Mouse (Mus musculus): Measurements from ENCODE around the gene Haus5. TPM values are rescaled to one million over a fixed set of nuclear protein-coding genes. Genes with fewer than 3 reads are reported as not detected.

The Haus5 gene
- polyA plus RNA-seq (2011; ENCODE audit: insufficient read depth, insufficient read length, low read depth, missing spikeins), result 16.9 and 17.8 TPM in 2 replicates

DNA sequence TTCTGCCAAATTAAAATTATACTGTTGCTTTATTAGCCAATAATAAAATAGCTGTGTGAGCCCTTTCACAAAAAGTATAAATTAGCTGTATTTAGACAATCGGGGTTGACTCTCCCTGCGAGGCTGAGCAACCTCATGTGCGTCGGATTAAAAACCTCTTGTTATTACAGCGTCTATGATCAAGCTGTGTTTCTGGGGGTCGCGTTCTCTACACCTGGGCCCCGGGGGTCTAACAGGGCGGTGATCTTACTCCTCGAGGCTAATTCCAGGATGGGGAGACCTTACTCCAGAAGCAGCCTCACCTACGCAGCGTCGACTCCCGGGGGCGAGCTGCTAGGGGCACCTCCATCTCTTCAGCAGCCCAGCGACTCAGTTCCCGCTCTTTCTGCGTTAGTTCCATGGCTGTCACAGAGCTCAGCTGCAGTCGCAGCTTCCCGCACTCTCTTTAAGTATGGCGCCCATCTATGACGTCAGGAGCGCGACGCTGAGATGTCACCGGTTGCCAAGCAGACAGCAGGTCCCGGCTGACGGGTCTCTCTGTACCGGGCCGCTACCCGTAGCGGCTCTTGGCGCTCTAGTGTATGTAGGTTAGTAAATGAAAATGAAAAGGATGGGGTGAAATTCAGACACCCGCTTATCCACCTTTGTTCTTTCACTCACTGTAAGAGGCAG lies at the start of gene Haus5:
Haus5 (minus strand) TSS at position 466 of the 672 bp plus-strand sequence.
- Histone ChIP-seq H3K36me3 (ENCODE audit: control insufficient read depth, insufficient read depth, low read length, poor library complexity, severe bottlenecking) (no peaks in the 10 kb centered on the region; the same call in 1 of the 2 replicates), H3K9ac (ENCODE audit: low read depth, poor library complexity, severe bottlenecking) (peak within 1 kb of the TSS; percentile 24), H3K9me3 (replicated peaks; ENCODE audit: control insufficient read depth, insufficient read depth, low read length, poor library complexity, severe bottlenecking) (no peaks in the 10 kb centered on the region), H3K27ac (ENCODE audit: insufficient read depth, low read length) (no peak within 1 kb of the TSS), H3K4me1 (ENCODE audit: control insufficient read depth, insufficient read depth, low read length) (no peaks in the 10 kb centered on the region), H3K4me3 (ENCODE audit: low read depth, low read length) (peak within 1 kb of the TSS; percentile 70), H3K27me3 (ENCODE audit: control insufficient read depth, insufficient read depth, low read length, poor library complexity, severe bottlenecking) (no peaks in the 10 kb centered on the region)
- TF ChIP-seq POLR2A (IDR thresholded peaks at IDR 0.05; ENCODE audit: insufficient read depth, low read length) (no peak), EP300 (IDR thresholded peaks at IDR 0.05; ENCODE audit: insufficient read depth, low read depth, low read length) (no peak), CTCF (IDR thresholded peaks at IDR 0.05; ENCODE audit: low read depth, low read length) (no peak)

DNA sequence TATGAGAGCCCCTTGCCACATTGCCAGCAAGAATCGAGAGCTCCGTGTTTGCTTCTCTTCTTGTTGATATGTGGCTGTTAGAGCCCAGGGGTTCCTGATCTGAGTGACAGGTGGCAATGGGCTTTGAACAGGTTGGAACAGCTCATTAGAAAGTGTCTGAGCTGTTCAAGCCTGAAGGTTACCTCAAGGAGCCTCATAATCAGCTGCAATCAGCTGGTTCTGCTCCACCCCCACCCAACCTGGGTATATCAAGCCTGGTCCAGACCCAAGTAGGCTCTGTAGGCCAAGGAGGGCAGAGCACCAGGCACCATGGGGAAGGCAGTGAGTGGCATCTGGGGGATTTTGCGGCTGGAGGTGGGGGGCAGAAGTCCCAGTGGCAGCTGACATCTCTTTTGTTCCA lies 47.1 kb upstream of the Haus5 start, which contains the start of gene Atp4a:
Atp4a (plus strand) TSS at position 268 of the 400 bp plus-strand sequence.
- TF ChIP-seq EP300 (IDR thresholded peaks at IDR 0.05; ENCODE audit: insufficient read depth, low read depth, low read length), result no peak
- TF ChIP-seq CTCF (IDR thresholded peaks at IDR 0.05; ENCODE audit: low read depth, low read length), result no peak
- no peaks in the 10 kb centered on the region; the same call in 1 of the 2 replicates for H3K27me3 ChIP-seq (ENCODE audit: control insufficient read depth, insufficient read depth, low read length, poor library complexity, severe bottlenecking)

DNA sequence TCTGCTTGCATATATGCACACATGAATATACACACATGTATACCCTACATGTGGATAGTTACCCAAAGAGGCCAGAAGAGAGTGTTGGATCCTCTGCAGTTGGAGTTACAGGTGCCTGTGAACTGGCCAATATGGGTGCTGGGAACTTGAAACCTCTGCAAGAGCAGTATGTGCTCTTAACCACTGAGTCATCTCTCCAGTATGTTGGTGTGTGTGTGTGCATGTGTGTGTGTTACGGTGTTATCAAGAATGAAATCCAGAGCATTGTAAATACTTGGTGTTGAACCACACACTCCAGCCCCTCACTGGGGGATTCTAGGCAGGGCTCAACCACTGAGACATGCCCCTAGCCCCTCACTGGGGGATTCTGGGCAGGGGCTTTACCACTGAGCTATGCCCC lies 42.6 kb upstream of the Haus5 start:
- H3K36me3 ChIP-seq (ENCODE audit: control insufficient read depth, insufficient read depth, low read length, poor library complexity, severe bottlenecking), result no peaks in the 10 kb centered on the region
- H3K9ac ChIP-seq (ENCODE audit: low read depth, poor library complexity, severe bottlenecking), result no peak overlapping the region
- TF ChIP-seq EP300 (IDR thresholded peaks at IDR 0.05; ENCODE audit: insufficient read depth, low read depth, low read length), result no peak
- no peak overlapping the region for H3K4me3 ChIP-seq (ENCODE audit: low read depth, low read length)
- H3K27me3 ChIP-seq (ENCODE audit: control insufficient read depth, insufficient read depth, low read length, poor library complexity, severe bottlenecking), result no peaks in the 10 kb centered on the region
- H3K9me3 ChIP-seq (replicated peaks; ENCODE audit: control insufficient read depth, insufficient read depth, low read length, poor library complexity, severe bottlenecking), result no peaks in the 10 kb centered on the region
- no peak overlapping the region for H3K27ac ChIP-seq (ENCODE audit: insufficient read depth, low read length)
- no peaks in the 10 kb centered on the region for H3K4me1 ChIP-seq (ENCODE audit: control insufficient read depth, insufficient read depth, low read length)

More for the DNA sequence above, 47.1 kb upstream of the Haus5 start, which contains the start of gene Atp4a:
- Histone ChIP-seq H3K9me3 (replicated peaks; ENCODE audit: control insufficient read depth, insufficient read depth, low read length, poor library complexity, severe bottlenecking) (no peaks in the 10 kb centered on the region), H3K4me3 (ENCODE audit: low read depth, low read length) (no peak within 1 kb of the TSS), H3K9ac (ENCODE audit: low read depth, poor library complexity, severe bottlenecking) (no peak within 1 kb of the TSS), H3K4me1 (ENCODE audit: control insufficient read depth, insufficient read depth, low read length) (no peaks in the 10 kb centered on the region), H3K36me3 (ENCODE audit: control insufficient read depth, insufficient read depth, low read length, poor library complexity, severe bottlenecking) (no peaks in the 10 kb centered on the region), H3K27ac (ENCODE audit: insufficient read depth, low read length) (no peak within 1 kb of the TSS)

DNA sequence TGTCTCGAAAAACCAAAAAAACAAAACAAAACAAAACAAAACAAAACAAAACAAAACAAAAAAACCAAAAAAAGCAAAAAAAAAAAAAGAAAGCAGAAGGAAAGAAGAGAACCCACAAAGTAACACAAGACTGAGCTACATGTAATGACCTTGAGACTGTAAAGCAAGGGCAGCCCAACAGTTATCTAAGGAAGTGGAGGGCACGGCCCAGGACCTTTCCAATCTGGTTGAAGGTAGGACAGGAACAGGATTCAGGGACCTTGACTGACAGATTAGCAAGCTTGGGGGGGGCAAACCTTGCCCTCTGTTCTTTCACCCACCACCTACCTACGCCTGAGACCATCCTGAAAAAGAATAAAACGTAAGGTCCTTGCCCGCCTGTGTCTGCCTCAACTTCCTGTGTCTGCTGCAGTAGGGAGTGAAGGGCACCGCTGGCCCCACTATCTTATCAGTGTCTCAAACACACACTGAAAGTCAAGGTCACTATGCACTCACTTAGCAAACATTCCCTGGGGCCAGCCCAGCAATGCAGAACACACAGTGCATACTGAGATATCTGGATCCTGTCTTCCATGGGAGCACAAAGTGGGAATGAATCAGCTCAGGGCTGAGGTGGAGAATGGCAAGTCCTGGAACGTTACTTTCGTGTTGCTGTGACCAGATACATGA lies 41.6 kb upstream of the Haus5 start:
- no peaks in the 10 kb centered on the region for H3K4me1 ChIP-seq (ENCODE audit: control insufficient read depth, insufficient read depth, low read length)
- no peak overlapping the region for H3K4me3 ChIP-seq (ENCODE audit: low read depth, low read length)
- H3K27me3 ChIP-seq (ENCODE audit: control insufficient read depth, insufficient read depth, low read length, poor library complexity, severe bottlenecking), result no peaks in the 10 kb centered on the region
- no peaks in the 10 kb centered on the region for H3K9me3 ChIP-seq (replicated peaks; ENCODE audit: control insufficient read depth, insufficient read depth, low read length, poor library complexity, severe bottlenecking)
- H3K27ac ChIP-seq (ENCODE audit: insufficient read depth, low read length), result no peak overlapping the region
- no peaks in the 10 kb centered on the region for H3K36me3 ChIP-seq (ENCODE audit: control insufficient read depth, insufficient read depth, low read length, poor library complexity, severe bottlenecking)
- TF ChIP-seq EP300 (IDR thresholded peaks at IDR 0.05; ENCODE audit: insufficient read depth, low read depth, low read length) (no peak), POLR2A (IDR thresholded peaks at IDR 0.05; ENCODE audit: insufficient read depth, low read length) (no peak), CTCF (IDR thresholded peaks at IDR 0.05; ENCODE audit: low read depth, low read length) (no peak)
- H3K9ac ChIP-seq (ENCODE audit: low read depth, poor library complexity, severe bottlenecking), result no peak overlapping the region

DNA sequence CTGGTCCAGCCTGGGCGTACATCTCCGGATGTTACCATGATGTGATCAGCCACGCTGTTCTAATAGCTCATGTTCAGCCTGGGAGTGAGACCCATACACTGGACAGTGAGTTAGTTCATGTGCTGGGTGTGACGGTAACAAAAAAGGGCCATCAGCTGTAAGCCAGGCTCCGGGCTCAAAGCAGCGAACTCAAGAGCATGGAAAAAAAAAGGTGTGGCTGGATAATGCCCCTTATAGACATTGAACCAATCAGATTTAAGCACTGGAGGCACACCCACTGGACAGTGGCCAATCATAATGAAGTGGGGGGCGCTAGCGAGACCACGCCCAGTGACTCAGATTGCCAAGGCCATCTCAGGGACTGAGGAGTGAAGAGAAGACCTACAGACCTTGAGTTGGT lies 33.8 kb upstream of the Haus5 start, which contains the start of gene 2200002J24Rik:
2200002J24Rik (plus strand) TSS at position 338 of the 400 bp plus-strand sequence.
- Histone ChIP-seq H3K9ac (ENCODE audit: low read depth, poor library complexity, severe bottlenecking) (no peak within 1 kb of the TSS), H3K4me3 (ENCODE audit: low read depth, low read length) (no peak within 1 kb of the TSS), H3K27me3 (ENCODE audit: control insufficient read depth, insufficient read depth, low read length, poor library complexity, severe bottlenecking) (no peaks in the 10 kb centered on the region), H3K4me1 (ENCODE audit: control insufficient read depth, insufficient read depth, low read length) (peaks cover 2% of the 10 kb centered on the region), H3K36me3 (ENCODE audit: control insufficient read depth, insufficient read depth, low read length, poor library complexity, severe bottlenecking) (no peaks in the 10 kb centered on the region), H3K9me3 (replicated peaks; ENCODE audit: control insufficient read depth, insufficient read depth, low read length, poor library complexity, severe bottlenecking) (no peaks in the 10 kb centered on the region), H3K27ac (ENCODE audit: insufficient read depth, low read length) (no peak within 1 kb of the TSS)
- TF ChIP-seq POLR2A (IDR thresholded peaks at IDR 0.05; ENCODE audit: insufficient read depth, low read length) (no peak), CTCF (IDR thresholded peaks at IDR 0.05; ENCODE audit: low read depth, low read length) (no peak), EP300 (IDR thresholded peaks at IDR 0.05; ENCODE audit: insufficient read depth, low read depth, low read length) (no peak)

DNA sequence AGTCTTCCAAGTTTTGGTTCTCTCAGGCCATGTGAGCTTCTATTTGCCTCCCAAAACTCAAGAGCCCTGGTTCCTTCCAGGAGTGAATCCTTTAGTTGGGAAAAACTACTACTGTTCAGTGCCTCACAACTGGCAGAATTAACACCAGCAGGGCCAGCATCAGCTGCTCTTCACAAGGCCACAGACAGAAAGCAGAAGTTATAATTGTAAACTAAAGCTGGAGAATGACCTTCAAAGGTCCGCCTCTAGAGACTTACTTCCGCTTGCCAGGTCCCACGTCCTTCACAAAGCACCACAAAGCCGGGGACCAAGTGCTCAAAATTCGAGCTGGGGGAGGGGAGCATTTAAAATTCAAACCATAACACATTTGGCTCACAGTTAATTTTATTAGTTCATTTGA lies 33.3 kb upstream of the Haus5 start:
- H3K27ac ChIP-seq (ENCODE audit: insufficient read depth, low read length), result no peak overlapping the region
- TF ChIP-seq EP300 (IDR thresholded peaks at IDR 0.05; ENCODE audit: insufficient read depth, low read depth, low read length) (no peak), CTCF (IDR thresholded peaks at IDR 0.05; ENCODE audit: low read depth, low read length) (no peak), POLR2A (IDR thresholded peaks at IDR 0.05; ENCODE audit: insufficient read depth, low read length) (no peak)

More for the DNA sequence above, 33.3 kb upstream of the Haus5 start:
- no peak overlapping the region for H3K9ac ChIP-seq (ENCODE audit: low read depth, poor library complexity, severe bottlenecking)
- peaks cover 2% of the 10 kb centered on the region for H3K4me1 ChIP-seq (ENCODE audit: control insufficient read depth, insufficient read depth, low read length)
- H3K36me3 ChIP-seq (ENCODE audit: control insufficient read depth, insufficient read depth, low read length, poor library complexity, severe bottlenecking), result no peaks in the 10 kb centered on the region
- H3K9me3 ChIP-seq (replicated peaks; ENCODE audit: control insufficient read depth, insufficient read depth, low read length, poor library complexity, severe bottlenecking), result no peaks in the 10 kb centered on the region
- no peaks in the 10 kb centered on the region for H3K27me3 ChIP-seq (ENCODE audit: control insufficient read depth, insufficient read depth, low read length, poor library complexity, severe bottlenecking)
- no peak overlapping the region for H3K4me3 ChIP-seq (ENCODE audit: low read depth, low read length)

Data from ES-Bruce4 (cell line).